Mouse (Mus musculus) E14TG2a.4 (cell line): ENCODE data around the gene Dock4.
A peak's percentile ranks its signal among the peaks of the same experiment; 100 is the strongest.

Source experiments
- H3K27me3 ChIP-seq: 2 replicates; pipeline ENCODE4 v1.6.1; 2014; ENCODE audit warnings: low read length, control low read depth; ENCODE audit not compliant: insufficient read depth
- H3K36me3 ChIP-seq: 2 replicates; pipeline ENCODE4 v1.6.1; 2014; ENCODE audit warnings: low read length, control low read depth; ENCODE audit not compliant: insufficient read depth
- H3K4me1 ChIP-seq: replicated peaks from 2 replicates; pipeline ENCODE4 v1.6.1; 2014; ENCODE audit warnings: low read depth, low read length, control low read depth
- H3K4me3 ChIP-seq: replicated peaks from 2 replicates; pipeline ENCODE4 v1.5.1; 2014; ENCODE audit warnings: mild to moderate bottlenecking, low read length
- H3K9me3 ChIP-seq: 2 replicates; pipeline ENCODE4 v1.6.1; 2014; ENCODE audit warnings: low read length, control low read depth
- CTCF ChIP-seq: conservative IDR thresholded peaks from 2 replicates; pipeline ENCODE4 v1.5.1; 2014; ENCODE audit warnings: low read length
- NANOG ChIP-seq: IDR thresholded peaks from 2 replicates; pipeline ENCODE4 v1.6.1; 2014; ENCODE audit warnings: borderline replicate concordance, low read length, mixed read lengths
- POU5F1 ChIP-seq: IDR thresholded peaks from 2 replicates; pipeline ENCODE4 v1.6.1; 2014; ENCODE audit warnings: low read length, borderline replicate concordance

Dock4 gene

GRCm38 (mm10) chr12:40498250-40498671, 52.5 kb downstream of the Dock4 start:
- Histone ChIP-seq H3K4me3 (no peak overlapping the region), H3K27me3 (no peaks in the 10 kb centered on the region), H3K36me3 (no peaks in the 10 kb centered on the region), H3K4me1 (0 out of 2 replicates have a peak, but pooled peaks cover 3% of the 10 kb centered on the region), H3K9me3 (no peaks in the 10 kb centered on the region)
- TF ChIP-seq POU5F1, result no peak
- no peak for TF ChIP-seq CTCF
- TF ChIP-seq NANOG, result no peak

GRCm38 (mm10) chr12:40498928-40499626, 53.3 kb downstream of the Dock4 start:
- TF ChIP-seq NANOG (no peak), CTCF (no peak), POU5F1 (no peak)
- Histone ChIP-seq H3K4me1 (0 out of 2 replicates have a peak, but pooled peaks cover 3% of the 10 kb centered on the region), H3K27me3 (no peaks in the 10 kb centered on the region), H3K4me3 (no peak overlapping the region), H3K9me3 (no peaks in the 10 kb centered on the region), H3K36me3 (no peaks in the 10 kb centered on the region)

GRCm38 (mm10) chr12:40499627-40500329, 54.0 kb downstream of the Dock4 start:
- TF ChIP-seq POU5F1, result no peak
- no peak for TF ChIP-seq CTCF
- no peaks in the 10 kb centered on the region for H3K9me3 ChIP-seq
- no peak overlapping the region for H3K4me3 ChIP-seq
- 0 out of 2 replicates have a peak, but pooled peaks cover 3% of the 10 kb centered on the region for H3K4me1 ChIP-seq
- no peaks in the 10 kb centered on the region for H3K27me3 ChIP-seq
- H3K36me3 ChIP-seq, result no peaks in the 10 kb centered on the region

- H3K4me1 ChIP-seq, result 0 out of 2 replicates have a peak, but pooled peaks cover 3% of the 10 kb centered on the region
- no peaks in the 10 kb centered on the region for H3K36me3 ChIP-seq
- no peak for TF ChIP-seq CTCF
- TF ChIP-seq NANOG, result no peak
- TF ChIP-seq POU5F1, result no peak
- no peaks in the 10 kb centered on the region for H3K27me3 ChIP-seq
- H3K9me3 ChIP-seq, result no peaks in the 10 kb centered on the region
- H3K4me3 ChIP-seq, result no peak overlapping the region
These were observed 55.4 kb downstream of the Dock4 start for GRCm38 (mm10) chr12:40501141-40501540.

GRCm38 (mm10) chr12:40503520-40503919, 57.8 kb downstream of the Dock4 start:
- H3K27me3 ChIP-seq, result no peaks in the 10 kb centered on the region
- H3K9me3 ChIP-seq, result no peaks in the 10 kb centered on the region
- TF ChIP-seq POU5F1, result no peak
- no peak for TF ChIP-seq NANOG
- no peak for TF ChIP-seq CTCF
- H3K36me3 ChIP-seq, result no peaks in the 10 kb centered on the region
- H3K4me3 ChIP-seq, result no peak overlapping the region
- peaks cover 20% of the 10 kb centered on the region for H3K4me1 ChIP-seq

GRCm38 (mm10) chr12:40504687-40505086, 58.9 kb downstream of the Dock4 start:
- Histone ChIP-seq H3K4me3 (no peak overlapping the region), H3K4me1 (peaks cover 22% of the 10 kb centered on the region), H3K27me3 (no peaks in the 10 kb centered on the region), H3K36me3 (no peaks in the 10 kb centered on the region), H3K9me3 (no peaks in the 10 kb centered on the region)
- no peak for TF ChIP-seq NANOG
- TF ChIP-seq POU5F1, result no peak
- TF ChIP-seq CTCF, result no peak

GRCm38 (mm10) chr12:40507823-40508390, 62.2 kb downstream of the Dock4 start:
- Histone ChIP-seq H3K36me3 (no peaks in the 10 kb centered on the region), H3K9me3 (no peaks in the 10 kb centered on the region), H3K4me3 (no peak overlapping the region), H3K4me1 (peaks cover 22% of the 10 kb centered on the region), H3K27me3 (no peaks in the 10 kb centered on the region)
- TF ChIP-seq POU5F1, result no peak
- no peak for TF ChIP-seq CTCF
- TF ChIP-seq NANOG, result peak; percentile 83; the same call in 1 of the 2 replicates

GRCm38 (mm10) chr12:40508416-40508815, 62.7 kb downstream of the Dock4 start:
- TF ChIP-seq NANOG (no peak), CTCF (no peak), POU5F1 (no peak)
- Histone ChIP-seq H3K36me3 (no peaks in the 10 kb centered on the region), H3K9me3 (no peaks in the 10 kb centered on the region), H3K4me1 (peaks cover 22% of the 10 kb centered on the region), H3K27me3 (no peaks in the 10 kb centered on the region), H3K4me3 (no peak overlapping the region)
